Mouse (Mus musculus) megakaryocyte, embryonic 14.5 days (primary cell): ENCODE measurements around the gene Gdpd2.

Experiments used
- FLI1 ChIP-seq: IDR thresholded peaks from 2 replicates; pipeline ENCODE4 v1.6.1; 2012; ENCODE audit warnings: low read length, inconsistent platforms, mixed read lengths
- GATA1 ChIP-seq: IDR thresholded peaks from 3 replicates; pipeline ENCODE4 v1.6.1; 2012; ENCODE audit warnings: mixed read lengths, low read length, inconsistent platforms, borderline replicate concordance

DNA sequence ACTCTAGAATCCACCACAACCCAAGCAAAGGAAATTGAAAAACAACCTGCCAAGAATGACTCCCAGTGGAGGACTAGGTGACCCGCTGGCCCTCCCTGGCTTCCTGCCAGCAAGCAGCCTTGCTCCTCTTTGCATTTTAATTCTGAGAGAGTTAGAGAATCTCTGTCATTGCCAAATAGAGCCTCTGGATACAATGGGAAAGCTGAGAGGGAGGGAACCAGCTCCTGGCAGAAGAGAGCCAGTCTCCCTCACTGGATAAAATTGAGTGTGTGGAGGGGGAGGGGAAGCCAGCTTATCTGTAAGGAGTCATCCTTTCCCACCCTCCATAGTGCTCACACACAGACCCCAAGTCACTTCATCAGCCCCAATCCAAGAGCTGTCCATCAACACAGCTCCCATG, 726 bp upstream of the Gdpd2 start:
- TF ChIP-seq GATA1 = no peak
- no peak for TF ChIP-seq FLI1
